Mouse (Mus musculus) small intestine, adult 2 months (tissue): Measurements from ENCODE around the gene Tut7. TPM values are rescaled to one million over a fixed set of nuclear protein-coding genes. Genes with fewer than 3 reads are reported as not detected.
"Not testable (repeated sequence)": the region's sequence is repeated elsewhere in the genome, so short reads cannot be mapped to it uniquely, and the experiment has no call there.

Experiments used
- H3K27ac ChIP-seq: fragments of 200-500 bp; 2 replicates; pipeline ENCODE4 v1.5.1; 2012; ENCODE audit warnings: low read depth, low read length, control low read depth, inconsistent platforms; ENCODE audit not compliant: insufficient read depth
- H3K27me3 ChIP-seq: fragments of 200-500 bp; 2 replicates; pipeline ENCODE4 v1.6.1; 2012; ENCODE audit warnings: mild to moderate bottlenecking, moderate library complexity, low read length, inconsistent platforms; ENCODE audit not compliant: control insufficient read depth, insufficient read depth
- H3K36me3 ChIP-seq: fragments of 200-500 bp; 2 replicates; pipeline ENCODE4 v1.6.1; 2012; ENCODE audit warnings: mild to moderate bottlenecking, low read length, control low read depth, inconsistent platforms; ENCODE audit not compliant: control insufficient read depth, insufficient read depth
- H3K4me1 ChIP-seq: fragments of 200-500 bp; 2 replicates; pipeline ENCODE4 v1.6.1; 2012; ENCODE audit warnings: low read length, inconsistent platforms, mixed read lengths; ENCODE audit not compliant: control insufficient read depth, insufficient read depth, insufficient read length
- H3K4me3 ChIP-seq: fragments of 200-500 bp; 2 replicates; pipeline ENCODE4 v1.5.1; 2012; ENCODE audit warnings: low read depth, mild to moderate bottlenecking, control low read depth, inconsistent platforms, low read length, moderate library complexity
- CTCF ChIP-seq: fragments of 200-500 bp; IDR thresholded peaks from 2 replicates; pipeline ENCODE4 v1.5.1; 2012; ENCODE audit warnings: low read depth, mild to moderate bottlenecking, control low read depth, inconsistent platforms, low read length, moderate library complexity, mixed read lengths; ENCODE audit not compliant: insufficient replicate concordance, insufficient read length; ENCODE audit errors: extremely low read depth
- POLR2A ChIP-seq: fragments of 200-500 bp; IDR thresholded peaks from 2 replicates; pipeline ENCODE4 v1.6.1; 2012; ENCODE audit warnings: low read depth, mild to moderate bottlenecking, control low read depth, inconsistent platforms, low read length, moderate library complexity
- WGBS: fragments of 180-500 bp; shearing (Covaris S2); methylation state at CpG from one replicate; pipeline ENCODE4 v1.1.7; 2018; 5-methylcytosine and 5-hydroxymethylcytosine counted together
- polyA plus RNA-seq: library from polyadenylated mRNA; depleted of rRNA; stranded (reverse); fragments of >200 nt; gene quantifications from 2 replicates; pipeline ENCODE4 v1.2.3, GENCODE M21; 2012; rRNA removed

Tut7 gene
- polyA plus RNA-seq, 1 experiment = 33.3 TPM

DNA sequence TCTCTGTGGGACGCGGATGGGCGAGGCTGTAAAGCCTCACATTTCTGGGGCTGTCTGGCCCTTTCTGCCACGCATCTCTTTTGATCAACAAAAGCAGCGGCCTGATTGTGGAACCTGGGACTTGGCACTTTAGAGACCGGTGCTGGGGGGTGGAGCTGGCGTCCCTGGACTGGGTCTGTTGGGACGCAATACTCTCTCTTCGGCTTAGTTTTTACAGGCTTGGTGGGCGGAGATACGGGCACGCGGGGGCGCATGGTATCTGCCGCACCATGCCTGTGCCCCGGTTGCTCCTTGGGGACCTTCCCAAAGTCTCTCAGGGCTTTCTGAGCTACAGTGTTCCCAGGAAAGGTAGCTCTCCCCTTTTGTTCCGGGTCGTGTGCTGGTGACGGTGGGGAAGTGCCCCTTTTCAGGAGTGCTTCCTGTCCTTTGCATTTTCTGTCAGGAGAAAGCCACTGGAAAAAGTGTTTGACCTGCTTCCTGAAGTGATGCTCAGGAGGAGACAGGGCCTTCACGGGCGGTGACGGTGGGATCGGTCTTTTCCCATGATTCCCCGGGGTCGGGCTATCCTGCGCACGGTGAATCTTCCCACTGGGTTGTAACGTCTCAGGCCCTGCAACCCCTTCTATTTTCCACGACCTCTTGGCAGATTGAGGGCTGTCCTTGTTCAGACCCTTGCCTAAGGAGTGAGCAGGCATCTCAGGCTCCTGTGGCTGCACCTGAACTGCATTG is 96.6 kb downstream of the Tut7 start:
- TF ChIP-seq CTCF (no peak), POLR2A (no peak)
- Histone ChIP-seq H3K27ac (no peak overlapping the region), H3K4me3 (no peak overlapping the region), H3K27me3 (no peaks in the 10 kb centered on the region), H3K36me3 (no peaks in the 10 kb centered on the region), H3K4me1 (no peaks in the 10 kb centered on the region)
- WGBS = 33% methylated on average over 29 of the region's 29 CpGs

DNA sequence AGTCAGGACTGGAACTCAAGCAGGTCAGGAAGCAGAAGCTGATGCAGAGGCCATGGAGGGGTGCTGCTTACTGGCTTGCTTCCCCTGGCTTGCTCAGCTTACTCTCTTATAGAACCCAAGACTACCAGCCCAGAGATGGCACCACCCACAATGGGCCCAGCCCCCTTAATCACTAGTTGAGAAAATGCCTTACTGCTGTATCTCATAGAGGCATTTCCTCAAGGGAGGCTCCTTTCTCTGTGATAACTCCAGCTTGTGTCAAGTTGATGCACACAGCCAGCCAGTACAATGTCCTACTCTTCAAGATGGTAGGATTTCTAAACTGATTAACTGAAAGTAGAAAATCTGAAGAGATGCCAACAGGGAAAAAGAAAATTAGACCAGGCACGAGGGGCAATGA is 100.9 kb downstream of the Tut7 start:
- not testable (repeated sequence) for H3K36me3 ChIP-seq, H3K4me3 ChIP-seq, H3K4me1 ChIP-seq, H3K27ac ChIP-seq, H3K27me3 ChIP-seq
- 87% methylated on average over 1 of the region's 1 CpGs for WGBS

Other genes starting within 250 kb of the Tut7 start
- gene Agtpbp1, start 237.9 kb downstream of the Tut7 start, polyA plus RNA-seq = 1.7 and 2.9 TPM in 2 replicates
- gene Naa35, start 237.9 kb downstream of the Tut7 start, polyA plus RNA-seq = 20.2 and 31.3 TPM in 2 replicates
- 25.2 and 29.1 TPM in 2 replicates for gene Golm1, start 147.3 kb downstream of the Tut7 start, polyA plus RNA-seq
- not detected in 2 replicates for gene 4921517D22Rik, start 129.0 kb downstream of the Tut7 start, polyA plus RNA-seq
- gene Spata31d1a, start 112.8 kb downstream of the Tut7 start, polyA plus RNA-seq = not detected in 2 replicates
- not detected in 2 replicates for gene Spata31d1b, start 110.9 kb downstream of the Tut7 start, polyA plus RNA-seq
- gene Spata31d1d, start 91.4 kb downstream of the Tut7 start, polyA plus RNA-seq = not detected in 2 replicates
- gene 1700014D04Rik, start 76.4 kb downstream of the Tut7 start, polyA plus RNA-seq = 0.04 TPM in 1 of 2 replicates, not detected in the other
- gene Isca1, start 53.3 kb downstream of the Tut7 start, polyA plus RNA-seq = 28.8 and 40.1 TPM in 2 replicates
- gene Gm49354, start 40.9 kb downstream of the Tut7 start, polyA plus RNA-seq = not detected in 2 replicates